Mouse (Mus musculus): Measurements from ENCODE around the gene Hira. TPM values are rescaled to one million over a fixed set of nuclear protein-coding genes. Genes with fewer than 3 reads are reported as not detected.

The Hira gene
- polyA plus RNA-seq (2015; fragmentation: Nextera tagmentation; extraction: Ambion mirVana) = 10.1 and 10.8 TPM in 2 replicates

GRCm38 (mm10) chr16:18876442-18877308, at the start of gene Hira, which contains the start of gene Mrpl40:
Gene Hira (plus strand): TSS chr16:18877037.
Gene Mrpl40 (minus strand): TSS chr16:18876862.

GRCm38 (mm10) chr16:18836468-18837208, 40.2 kb upstream of the Hira start, which contains the start of the genes 2510002D24Rik and Gm28539:
Gene 2510002D24Rik (plus strand): TSS chr16:18836578.
Gene Gm28539 (plus strand): TSS chr16:18836584.

Other genes starting within 250 kb of the Hira start
- gene Sept5, start 247.1 kb upstream of the Hira start, polyA plus RNA-seq (2015; fragmentation: Nextera tagmentation; extraction: Ambion mirVana) = 4.3 and 6.2 TPM in 2 replicates
- gene Cldn5, start 100.2 kb upstream of the Hira start, polyA plus RNA-seq (2015; fragmentation: Nextera tagmentation; extraction: Ambion mirVana) = 52.9 and 74.4 TPM in 2 replicates
- gene Ufd1, start 65.3 kb upstream of the Hira start, polyA plus RNA-seq (2015; fragmentation: Nextera tagmentation; extraction: Ambion mirVana) = 58.5 and 62.9 TPM in 2 replicates
- 43.8 and 49.9 TPM in 2 replicates for gene Cdc45, start 65.0 kb upstream of the Hira start, polyA plus RNA-seq (2015; fragmentation: Nextera tagmentation; extraction: Ambion mirVana)
- gene 2510002D24Rik, start 40.5 kb upstream of the Hira start, polyA plus RNA-seq (2015; fragmentation: Nextera tagmentation; extraction: Ambion mirVana) = 25.0 and 31.2 TPM in 2 replicates
- gene Gm28539, start 40.5 kb upstream of the Hira start, polyA plus RNA-seq (2015; fragmentation: Nextera tagmentation; extraction: Ambion mirVana) = not detected in 2 replicates
- 61.2 and 65.9 TPM in 2 replicates for gene Mrpl40, start 175 bp upstream of the Hira start, polyA plus RNA-seq (2015; fragmentation: Nextera tagmentation; extraction: Ambion mirVana)